Mouse (Mus musculus) heart, adult 18-20 months (tissue): Measurements from ENCODE around the gene Lingo3. TPM values are rescaled to one million over a fixed set of nuclear protein-coding genes. Genes with fewer than 3 reads are reported as not detected.
"Not testable (repeated sequence)": the region's sequence is repeated elsewhere in the genome, so short reads cannot be mapped to it uniquely, and the experiment has no call there.

ENCODE experiments used
- DNase-seq, 2 experiments: peaks; one replicate each; pipeline ENCODE4 v3.0.0; 2021 to 2022; ENCODE audit warnings: mixed read lengths in 1 of 2
- total RNA-seq, 2 experiments: library from RNA; stranded (reverse); gene quantifications; 2 replicates each; pipeline ENCODE4 v1.2.3; 2021

The Lingo3 gene
- total RNA-seq, 2 experiments from 2014 or later = 13.5 to 16.6 TPM

GRCm38 (mm10) chr10:80819406-80819805, 24.4 kb downstream of the Lingo3 start:
- no peak for DNase-seq

DNA sequence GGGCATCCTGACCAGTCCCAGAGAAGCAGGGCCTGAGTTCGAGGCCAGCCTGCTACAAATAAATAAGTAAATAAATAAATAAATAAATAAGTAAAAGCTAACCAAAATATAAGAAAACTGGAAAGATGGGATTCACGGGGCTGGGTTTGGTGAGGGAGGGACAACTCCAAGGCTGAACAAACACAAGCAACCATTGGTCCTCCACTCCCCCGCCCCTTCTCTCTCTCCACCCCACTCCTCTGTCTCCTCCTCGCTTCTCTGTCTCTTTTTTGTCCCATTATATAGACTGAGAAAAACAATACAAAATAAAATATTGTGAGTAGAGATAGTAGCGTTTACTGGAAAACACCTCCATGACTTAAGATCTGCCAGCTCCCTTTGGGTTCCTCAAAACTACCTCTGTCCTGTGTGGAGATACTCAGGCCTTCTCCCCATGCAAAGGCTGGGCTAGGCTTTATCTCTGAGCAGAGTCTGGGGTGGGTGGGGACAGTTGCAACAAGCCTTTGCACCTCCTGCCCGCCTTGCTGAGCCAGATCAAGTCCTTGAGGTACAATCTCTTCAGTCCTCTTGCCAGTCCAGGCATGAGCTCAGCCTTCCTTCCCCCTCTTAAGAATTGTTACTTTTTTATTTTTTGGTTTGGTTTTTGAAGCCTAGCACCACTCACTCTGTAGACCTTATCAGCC, 25.1 kb downstream of the Lingo3 start:
- no peak for DNase-seq

DNA sequence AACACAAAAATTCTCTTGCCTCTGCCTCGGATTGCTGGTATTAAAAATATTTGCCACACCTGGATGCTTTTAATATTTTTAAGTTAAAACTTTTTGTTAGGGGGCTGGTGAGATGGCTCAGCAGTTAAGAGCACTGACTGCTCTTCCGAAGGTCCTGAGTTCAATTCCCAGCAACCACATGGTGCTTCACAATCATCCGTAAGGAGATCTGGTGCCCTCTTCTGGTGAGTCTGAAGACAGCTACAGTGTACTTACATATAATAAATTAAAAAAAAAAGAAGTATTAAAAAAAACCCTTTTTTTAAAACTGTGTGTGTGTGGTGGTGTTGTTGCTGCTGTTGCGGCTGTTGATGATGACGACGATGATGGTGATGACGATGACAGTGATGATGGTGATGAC, 25.9 kb downstream of the Lingo3 start:
- DNase-seq = not testable (repeated sequence)

GRCm38 (mm10) chr10:80817164-80817563, 26.7 kb downstream of the Lingo3 start:
- DNase-seq = no peak

- DNase-seq = not testable (repeated sequence)
These were observed 27.5 kb downstream of the Lingo3 start for GRCm38 (mm10) chr10:80816303-80816702.

DNA sequence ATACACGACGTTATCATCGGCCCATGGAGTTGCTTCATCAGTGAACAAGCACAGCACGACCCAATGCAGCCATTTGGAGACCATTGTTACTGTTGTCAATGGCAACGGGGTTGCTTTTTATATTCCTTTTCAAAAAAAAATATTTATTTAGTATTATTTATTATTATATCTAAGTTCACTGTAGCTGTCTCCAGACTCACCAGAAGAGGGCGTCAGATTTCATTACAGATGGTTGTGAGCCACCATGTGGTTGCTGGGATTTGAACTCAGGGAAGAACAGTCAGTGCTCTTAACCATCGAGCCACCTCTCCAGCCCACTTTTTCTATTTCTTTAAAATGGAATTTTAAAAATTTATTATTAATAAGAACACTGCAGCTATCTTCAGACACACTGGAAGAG, 29.0 kb downstream of the Lingo3 start:
- no peak for DNase-seq

GRCm38 (mm10) chr10:80813366-80813765, 30.5 kb downstream of the Lingo3 start, which contains the start of gene Jsrp1:
Jsrp1 (minus strand) TSS chr10:80813498.
- DNase-seq = no peak

- no peak for DNase-seq
These were observed 31.3 kb downstream of the Lingo3 start for GRCm38 (mm10) chr10:80812391-80813041.

DNA sequence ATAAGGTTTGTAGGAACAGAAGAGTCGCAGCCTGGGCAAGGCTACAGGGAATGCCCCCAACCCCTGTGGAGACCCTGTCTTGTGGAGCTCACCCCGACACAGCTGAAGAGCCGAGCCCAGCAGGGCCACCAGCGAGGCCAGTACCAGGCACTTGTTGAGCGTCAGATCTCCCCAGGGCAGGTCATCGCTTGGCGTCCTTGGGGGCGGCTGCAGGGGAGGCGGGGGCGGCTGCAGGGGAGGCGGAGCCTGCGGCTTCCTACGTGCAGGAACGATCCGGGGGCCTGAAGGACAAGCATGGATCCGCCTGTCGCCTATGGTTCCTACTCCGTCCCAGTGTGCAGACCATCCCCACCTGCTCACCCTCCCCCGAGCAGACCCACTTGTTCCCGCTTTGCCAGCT, 33.8 kb downstream of the Lingo3 start:
- DNase-seq = no peak

- no peak for DNase-seq
These were observed 34.7 kb downstream of the Lingo3 start for GRCm38 (mm10) chr10:80808985-80809632.

DNA sequence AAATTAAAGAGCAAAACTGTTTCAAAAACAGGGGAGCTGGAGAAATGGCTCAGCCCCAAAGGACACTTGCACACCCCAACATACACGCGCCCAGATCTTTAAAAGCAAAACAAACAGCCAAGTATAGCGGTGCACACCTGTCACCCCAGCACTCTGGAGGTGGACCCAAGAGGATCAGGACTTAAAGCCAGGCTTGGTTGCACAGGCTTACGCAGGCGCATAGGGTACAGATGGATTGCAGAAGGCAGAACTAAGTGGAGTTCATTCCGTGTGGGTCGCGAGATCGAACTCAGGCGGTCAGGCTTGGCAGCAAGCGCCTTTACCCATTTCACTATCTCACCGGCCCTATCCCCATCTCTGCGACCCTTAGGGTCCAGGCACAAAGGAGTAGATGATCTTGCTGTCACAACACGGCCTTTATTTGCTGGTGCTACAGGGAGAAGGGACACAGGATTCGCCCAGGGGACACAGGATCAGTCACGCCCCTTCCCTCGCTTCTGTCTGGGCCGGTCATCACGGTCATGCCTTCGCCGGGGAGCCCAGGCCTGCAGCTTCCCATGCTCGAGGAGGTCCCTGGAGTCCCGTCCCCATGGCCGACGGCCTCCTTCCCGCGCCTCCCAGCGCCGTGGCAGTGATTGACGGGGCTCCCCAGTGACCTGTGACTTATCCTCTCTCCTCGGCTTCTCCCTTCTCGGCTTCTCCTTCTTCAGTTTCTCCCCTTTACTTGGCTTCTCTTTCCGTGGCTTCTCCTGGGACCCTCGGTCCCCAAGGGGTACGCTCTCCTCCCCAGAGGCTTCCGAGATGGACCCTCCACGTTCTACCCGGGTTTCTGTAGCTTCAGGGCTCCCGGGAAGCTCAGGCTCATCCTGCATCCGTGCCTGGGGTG, 35.5 kb downstream of the Lingo3 start:
- DNase-seq = no peak

GRCm38 (mm10) chr10:80807057-80807627, 36.7 kb downstream of the Lingo3 start:
- DNase-seq = peak; percentile 80 to 87

DNA sequence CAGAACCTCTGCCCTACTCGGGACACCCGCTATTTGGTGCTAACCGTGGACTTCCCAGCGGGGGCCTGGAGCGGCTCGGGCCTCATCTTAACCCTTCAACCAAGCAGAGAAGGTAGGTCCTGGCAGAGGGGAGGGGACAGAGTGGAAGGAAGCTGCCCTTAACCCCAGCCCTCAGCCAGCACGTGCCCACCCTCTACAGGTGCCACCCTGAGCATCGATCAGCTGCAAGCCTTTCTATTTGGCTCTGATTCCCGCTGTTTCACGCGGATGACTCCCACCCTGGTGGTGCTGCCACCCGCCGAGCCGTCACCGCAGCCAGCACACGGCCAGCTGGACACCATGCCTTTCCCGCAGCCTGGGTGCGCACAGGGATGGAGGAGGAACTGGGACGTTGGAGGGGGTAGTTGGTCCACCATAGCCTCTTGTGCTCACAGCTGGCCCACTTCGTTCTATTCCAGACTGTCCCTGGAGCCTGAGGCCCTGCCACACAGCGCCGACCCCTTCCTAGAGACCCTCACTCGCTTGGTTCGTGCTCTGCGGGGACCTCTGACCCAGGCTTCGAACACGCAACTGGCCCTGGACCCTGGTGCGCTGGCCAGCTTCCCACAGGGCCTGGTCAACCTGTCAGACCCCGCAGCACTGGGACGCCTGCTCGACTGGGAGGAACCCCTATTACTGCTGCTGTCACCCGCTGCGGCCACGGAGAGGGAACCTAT, 37.3 kb downstream of the Lingo3 start:
- no peak for DNase-seq

GRCm38 (mm10) chr10:80805925-80806324, 37.9 kb downstream of the Lingo3 start:
- DNase-seq = peak; percentile 60 to 82

DNA sequence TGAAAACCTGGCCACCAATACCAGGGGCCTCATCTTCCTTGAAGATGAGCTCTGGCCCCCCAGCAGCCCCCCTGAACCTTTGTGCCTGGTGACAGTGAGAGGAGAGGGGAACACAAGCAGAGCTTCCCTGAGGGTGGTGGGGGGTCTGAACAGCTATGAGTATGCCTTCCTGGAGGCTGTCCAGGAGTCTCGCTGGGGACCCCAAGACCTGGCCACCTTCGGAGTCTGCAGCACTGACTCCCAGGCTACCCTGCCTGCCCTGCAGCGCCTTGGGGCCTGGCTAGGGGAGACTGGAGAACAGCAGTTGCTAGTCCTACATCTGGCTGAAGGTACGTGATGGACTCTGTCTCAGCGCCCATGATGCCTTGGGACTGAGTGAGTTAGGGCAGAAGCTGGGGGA, 38.5 kb downstream of the Lingo3 start:
- DNase-seq = no peak

GRCm38 (mm10) chr10:80804916-80805315, 38.9 kb downstream of the Lingo3 start, which contains the start of gene Amh:
Amh (plus strand) TSS chr10:80805243.
- no peak for DNase-seq

DNA sequence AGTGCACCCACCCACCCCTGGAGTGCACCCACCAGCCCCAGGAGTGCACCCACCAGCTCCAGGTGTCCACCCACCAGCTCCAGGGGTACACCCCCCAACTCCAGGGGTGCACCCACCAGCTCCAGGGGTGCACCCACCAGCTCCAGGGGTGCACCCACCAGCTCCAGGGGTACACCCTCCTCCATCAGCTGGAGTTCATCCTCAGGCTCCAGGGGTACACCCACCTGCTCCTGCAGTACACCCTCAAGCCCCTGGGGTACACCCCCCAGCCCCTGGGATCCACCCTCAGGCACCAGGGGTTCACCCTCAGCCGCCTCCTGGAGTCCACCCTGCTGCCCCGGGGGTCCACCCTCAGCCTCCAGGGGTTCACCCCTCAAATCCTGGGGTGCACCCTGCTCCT, 39.5 kb downstream of the Lingo3 start:
- no peak for DNase-seq

DNA sequence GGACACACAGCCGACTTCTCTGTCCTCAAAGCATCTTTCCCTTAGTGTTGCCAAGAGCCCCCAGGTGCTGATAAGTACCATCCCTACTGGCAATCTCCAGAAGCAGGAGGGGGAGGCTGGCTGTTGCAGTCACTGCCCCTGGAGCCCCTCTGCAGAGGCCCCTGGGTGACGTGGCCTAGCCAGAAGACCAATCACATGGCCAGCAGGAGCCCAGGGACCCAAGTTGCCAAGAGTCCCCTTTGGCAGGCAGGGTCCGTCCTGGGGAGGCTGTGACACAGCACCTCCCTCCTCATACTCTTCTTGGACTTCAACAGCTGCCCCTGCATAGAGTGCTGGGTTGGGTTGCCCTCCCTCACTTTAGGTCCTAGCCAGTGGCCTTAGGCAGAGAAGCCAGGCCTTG, 40.8 kb downstream of the Lingo3 start:
- no peak for DNase-seq

GRCm38 (mm10) chr10:80802204-80802912, 41.5 kb downstream of the Lingo3 start:
- no peak for DNase-seq

GRCm38 (mm10) chr10:80799070-80799566, 44.7 kb downstream of the Lingo3 start:
- no peak for DNase-seq
